Mouse (Mus musculus): Measurements from ENCODE around the gene Cldnd1. TPM values are rescaled to one million over a fixed set of nuclear protein-coding genes. Genes with fewer than 3 reads are reported as not detected.
A peak's percentile ranks its signal among the peaks of the same experiment; 100 is the strongest.

Cldnd1 gene
- polyA plus RNA-seq, 1 experiment from 2014 or later: 142 TPM

- no peaks in the 10 kb centered on the region for H3K27me3 ChIP-seq
- H3K9me3 ChIP-seq: no peaks in the 10 kb centered on the region
- H3K4me3 ChIP-seq: no peak overlapping the region
- no peak overlapping the region for H3K4me2 ChIP-seq (replicated peaks)
- no peak overlapping the region for H3K27ac ChIP-seq
- no peak for ATAC-seq (ENCODE audit: low FRiP score, low read depth)
- no peak overlapping the region for H3K9ac ChIP-seq
- no peaks in the 10 kb centered on the region for H3K4me1 ChIP-seq
- WGBS: 70% methylated on average over 4 of the region's 4 CpGs
- H3K36me3 ChIP-seq: no peaks in the 10 kb centered on the region
Measured at GRCm38 (mm10) chr16:58715018-58715417, 12.7 kb upstream of the Cldnd1 start.

- WGBS: 90% methylated on average over 7 of the region's 7 CpGs
- Histone ChIP-seq H3K27me3 (no peaks in the 10 kb centered on the region), H3K27ac (no peak within 1 kb of the TSS), H3K36me3 (no peaks in the 10 kb centered on the region), H3K9ac (no peak within 1 kb of the TSS), H3K4me1 (no peaks in the 10 kb centered on the region), H3K4me3 (no peak within 1 kb of the TSS), H3K4me2 (replicated peaks) (no peak within 1 kb of the TSS), H3K9me3 (no peaks in the 10 kb centered on the region)
- ATAC-seq (ENCODE audit: low FRiP score, low read depth): no peak
Measured at GRCm38 (mm10) chr16:58718666-58719120, 9.0 kb upstream of the Cldnd1 start, which contains the start of gene Gpr15. Gene Gpr15, minus strand, starts transcription at chr16:58719070.

GRCm38 (mm10) chr16:58722292-58722691 lies 5.4 kb upstream of the Cldnd1 start:
- Histone ChIP-seq H3K36me3 (no peaks in the 10 kb centered on the region), H3K27me3 (no peaks in the 10 kb centered on the region), H3K4me2 (replicated peaks) (no peak overlapping the region), H3K27ac (no peak overlapping the region), H3K4me1 (no peaks in the 10 kb centered on the region), H3K9ac (no peak overlapping the region), H3K4me3 (no peak overlapping the region), H3K9me3 (no peaks in the 10 kb centered on the region)
- ATAC-seq (ENCODE audit: low FRiP score, low read depth): no peak
- 84% methylated on average over 2 of the region's 2 CpGs for WGBS

- ATAC-seq (ENCODE audit: low FRiP score, low read depth): no peak
- H3K4me1 ChIP-seq: peaks cover 7% of the 10 kb centered on the region
- WGBS: 81% methylated on average over 11 of the region's 11 CpGs
- no peak overlapping the region for H3K9ac ChIP-seq
- H3K4me3 ChIP-seq: peak overlapping the region; percentile 79
- H3K36me3 ChIP-seq: peaks cover 22% of the 10 kb centered on the region
- H3K9me3 ChIP-seq: no peaks in the 10 kb centered on the region
- H3K4me2 ChIP-seq (replicated peaks): peak overlapping the region; percentile 54
- H3K27ac ChIP-seq: no peak overlapping the region
- no peaks in the 10 kb centered on the region for H3K27me3 ChIP-seq
Measured at GRCm38 (mm10) chr16:58726680-58727476, 832 bp upstream of the Cldnd1 start.

- Histone ChIP-seq H3K4me3 (peak overlapping the region; percentile 79), H3K4me2 (replicated peaks) (peak overlapping the region; percentile 72), H3K36me3 (peaks cover 35% of the 10 kb centered on the region), H3K9me3 (no peaks in the 10 kb centered on the region), H3K27ac (peak overlapping the region; percentile 77), H3K9ac (peak overlapping the region; percentile 77), H3K27me3 (no peaks in the 10 kb centered on the region), H3K4me1 (peaks cover 7% of the 10 kb centered on the region)
- under 1% methylated on average over 26 of the region's 31 CpGs for WGBS
- peak; percentile 92 for ATAC-seq (ENCODE audit: low FRiP score, low read depth)
Measured at GRCm38 (mm10) chr16:58728176-58728671, 514 bp downstream of the Cldnd1 start.

- Histone ChIP-seq H3K9ac (no peak overlapping the region), H3K4me2 (replicated peaks) (no peak overlapping the region), H3K27ac (no peak overlapping the region), H3K4me1 (no peaks in the 10 kb centered on the region), H3K9me3 (no peaks in the 10 kb centered on the region), H3K27me3 (no peaks in the 10 kb centered on the region), H3K4me3 (no peak overlapping the region), H3K36me3 (peaks cover 24% of the 10 kb centered on the region)
- 78% methylated on average over 4 of the region's 4 CpGs for WGBS
- ATAC-seq (ENCODE audit: low FRiP score, low read depth): no peak
Measured at GRCm38 (mm10) chr16:58738205-58738604, 10.5 kb downstream of the Cldnd1 start.

GRCm38 (mm10) chr16:58738800-58739199 lies 11.1 kb downstream of the Cldnd1 start:
- ATAC-seq (ENCODE audit: low FRiP score, low read depth): no peak
- H3K4me3 ChIP-seq: no peak overlapping the region
- no peaks in the 10 kb centered on the region for H3K27me3 ChIP-seq
- H3K27ac ChIP-seq: no peak overlapping the region
- H3K4me2 ChIP-seq (replicated peaks): no peak overlapping the region
- H3K4me1 ChIP-seq: no peaks in the 10 kb centered on the region
- WGBS: 82% methylated on average over 1 of the region's 1 CpGs
- peaks cover 18% of the 10 kb centered on the region for H3K36me3 ChIP-seq
- no peaks in the 10 kb centered on the region for H3K9me3 ChIP-seq
- H3K9ac ChIP-seq: no peak overlapping the region

GRCm38 (mm10) chr16:58740751-58741150 lies 13.0 kb downstream of the Cldnd1 start:
- Histone ChIP-seq H3K4me3 (no peak overlapping the region), H3K36me3 (peaks cover 2% of the 10 kb centered on the region; the same call in 1 of the 2 replicates), H3K9ac (no peak overlapping the region), H3K27me3 (no peaks in the 10 kb centered on the region), H3K27ac (no peak overlapping the region), H3K9me3 (no peaks in the 10 kb centered on the region), H3K4me1 (no peaks in the 10 kb centered on the region), H3K4me2 (replicated peaks) (no peak overlapping the region)
- no peak for ATAC-seq (ENCODE audit: low FRiP score, low read depth)
- 93% methylated on average over 5 of the region's 5 CpGs for WGBS

- Histone ChIP-seq H3K36me3 (no peaks in the 10 kb centered on the region), H3K9ac (no peak overlapping the region), H3K4me3 (no peak overlapping the region), H3K9me3 (no peaks in the 10 kb centered on the region), H3K27me3 (no peaks in the 10 kb centered on the region), H3K27ac (no peak overlapping the region), H3K4me2 (replicated peaks) (no peak overlapping the region), H3K4me1 (no peaks in the 10 kb centered on the region)
- WGBS: 72% methylated on average over 4 of the region's 4 CpGs
- ATAC-seq (ENCODE audit: low FRiP score, low read depth): no peak
Measured at GRCm38 (mm10) chr16:58746715-58747114, 19.0 kb downstream of the Cldnd1 start.

GRCm38 (mm10) chr16:58751314-58751713 lies 23.6 kb downstream of the Cldnd1 start:
- Histone ChIP-seq H3K9me3 (no peaks in the 10 kb centered on the region), H3K27ac (no peak overlapping the region), H3K4me1 (no peaks in the 10 kb centered on the region), H3K4me3 (no peak overlapping the region), H3K4me2 (replicated peaks) (no peak overlapping the region), H3K9ac (no peak overlapping the region), H3K27me3 (no peaks in the 10 kb centered on the region), H3K36me3 (no peaks in the 10 kb centered on the region)
- 37% methylated on average over 1 of the region's 1 CpGs for WGBS
- no peak for ATAC-seq (ENCODE audit: low FRiP score, low read depth)

- no peaks in the 10 kb centered on the region for H3K27me3 ChIP-seq
- H3K27ac ChIP-seq: no peak overlapping the region
- no peaks in the 10 kb centered on the region for H3K36me3 ChIP-seq
- no peak overlapping the region for H3K4me3 ChIP-seq
- H3K9me3 ChIP-seq: no peaks in the 10 kb centered on the region
- H3K4me1 ChIP-seq: no peaks in the 10 kb centered on the region
- no peak overlapping the region for H3K4me2 ChIP-seq (replicated peaks)
- ATAC-seq (ENCODE audit: low FRiP score, low read depth): peak; percentile 78; the same call in 1 of the 2 replicates
- no peak overlapping the region for H3K9ac ChIP-seq
Measured at GRCm38 (mm10) chr16:58756191-58756590, 28.5 kb downstream of the Cldnd1 start.

GRCm38 (mm10) chr16:58763076-58763475 lies 35.4 kb downstream of the Cldnd1 start, which contains the start of gene Olfr172:
Gene Olfr172, minus strand, starts transcription at chr16:58763176.
- WGBS: 90% methylated on average over 1 of the region's 1 CpGs
- Histone ChIP-seq H3K9ac (no peak within 1 kb of the TSS), H3K4me3 (no peak within 1 kb of the TSS), H3K9me3 (peaks cover 3% of the 10 kb centered on the region; the same call in 1 of the 2 replicates), H3K27me3 (no peaks in the 10 kb centered on the region), H3K4me1 (no peaks in the 10 kb centered on the region), H3K27ac (no peak within 1 kb of the TSS), H3K4me2 (replicated peaks) (no peak within 1 kb of the TSS), H3K36me3 (no peaks in the 10 kb centered on the region)
- ATAC-seq (ENCODE audit: low FRiP score, low read depth): no peak
